Mouse (Mus musculus): ENCODE results near the gene Wscd1. TPM values are rescaled to one million over a fixed set of nuclear protein-coding genes. Genes with fewer than 3 reads are reported as not detected.

Gene Wscd1
- polyA plus RNA-seq, 1 experiment, result 45.4 TPM

DNA sequence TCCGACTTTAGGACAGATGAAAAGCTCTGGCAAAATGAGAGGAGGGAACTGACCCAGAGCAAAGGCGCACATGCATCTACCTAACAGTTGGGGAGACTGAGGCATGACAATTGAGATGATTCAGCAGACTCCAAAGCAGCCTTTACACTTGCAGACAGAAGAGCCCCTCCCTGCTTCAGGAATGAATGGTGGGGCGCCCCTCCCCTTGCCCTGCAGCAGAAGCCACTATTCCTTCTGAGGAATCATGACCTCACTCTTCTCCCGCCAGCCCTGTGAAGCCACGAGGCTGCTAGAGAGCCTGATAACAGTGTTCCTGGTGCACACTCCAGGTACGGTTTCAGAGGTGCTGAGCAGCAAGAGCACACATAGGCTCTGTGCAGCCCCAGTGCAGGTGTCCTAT, 15.6 kb downstream of the Wscd1 start:
- TF ChIP-seq POLR2A (IDR thresholded peaks at IDR 0.05; ENCODE audit: borderline replicate concordance, extremely low read depth, low read depth, low read length) (no peak), CTCF (IDR thresholded peaks at IDR 0.05; ENCODE audit: insufficient read depth, low read length) (no peak)
- WGBS, result 55% methylated on average over 6 of the region's 6 CpGs
- no peak overlapping the region for H3K4me3 ChIP-seq (replicated peaks; ENCODE audit: extremely low read depth, low read depth, low read length)
- H3K4me1 ChIP-seq (ENCODE audit: control insufficient read depth, insufficient read depth, low read length), result peaks cover 7% of the 10 kb centered on the region
- DNase-seq, result no peak

DNA sequence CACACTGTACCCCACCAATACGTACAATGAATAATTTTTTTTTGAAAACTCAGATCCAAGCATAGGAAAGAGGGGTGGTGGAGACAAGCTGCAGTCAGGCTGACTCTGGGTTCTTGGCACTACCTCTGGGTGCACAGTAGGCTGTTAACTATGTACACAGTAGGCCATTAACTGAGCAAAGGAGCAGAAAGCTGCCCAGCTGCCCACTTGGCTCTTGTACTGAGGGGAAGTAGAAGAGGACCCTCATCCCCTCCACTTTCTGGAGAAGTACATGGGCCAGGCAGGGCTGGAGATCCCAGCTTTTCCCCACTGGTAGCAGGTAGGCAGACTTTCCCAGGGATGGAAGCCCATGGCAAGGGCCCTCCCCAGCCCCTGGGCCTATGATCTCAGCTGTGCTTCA, 16.7 kb downstream of the Wscd1 start:
- 89% methylated on average over 1 of the region's 1 CpGs for WGBS
- TF ChIP-seq POLR2A (IDR thresholded peaks at IDR 0.05; ENCODE audit: borderline replicate concordance, extremely low read depth, low read depth, low read length) (no peak), CTCF (IDR thresholded peaks at IDR 0.05; ENCODE audit: insufficient read depth, low read length) (no peak)
- Histone ChIP-seq H3K4me3 (replicated peaks; ENCODE audit: extremely low read depth, low read depth, low read length) (no peak overlapping the region), H3K4me1 (ENCODE audit: control insufficient read depth, insufficient read depth, low read length) (peaks cover 2% of the 10 kb centered on the region)
- no peak for DNase-seq

DNA sequence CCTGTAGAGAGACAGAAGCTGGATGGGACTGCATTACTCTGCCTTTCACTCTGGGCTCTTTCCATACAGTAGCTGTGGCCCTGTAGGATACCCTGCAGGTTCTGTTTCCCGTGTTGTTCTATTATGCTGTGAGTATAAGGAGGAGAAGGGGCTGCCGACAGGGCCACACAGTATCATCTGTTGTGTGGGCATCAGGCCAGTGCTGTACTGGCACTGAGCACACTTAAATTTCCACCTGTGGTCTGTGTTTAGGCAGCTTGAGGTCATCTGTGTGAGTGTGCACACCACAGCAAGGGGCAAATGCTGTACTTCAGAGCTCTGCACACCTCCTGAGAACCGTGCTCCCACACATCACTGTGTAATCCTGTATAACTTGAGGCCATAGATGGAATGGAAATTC, 18.0 kb downstream of the Wscd1 start:
- WGBS, result 84% methylated on average over 3 of the region's 3 CpGs
- DNase-seq, result no peak
- peaks cover 10% of the 10 kb centered on the region for H3K4me1 ChIP-seq (ENCODE audit: control insufficient read depth, insufficient read depth, low read length)
- no peak overlapping the region for H3K4me3 ChIP-seq (replicated peaks; ENCODE audit: extremely low read depth, low read depth, low read length)
- TF ChIP-seq CTCF (IDR thresholded peaks at IDR 0.05; ENCODE audit: insufficient read depth, low read length), result no peak
- no peak for TF ChIP-seq POLR2A (IDR thresholded peaks at IDR 0.05; ENCODE audit: borderline replicate concordance, extremely low read depth, low read depth, low read length)

DNA sequence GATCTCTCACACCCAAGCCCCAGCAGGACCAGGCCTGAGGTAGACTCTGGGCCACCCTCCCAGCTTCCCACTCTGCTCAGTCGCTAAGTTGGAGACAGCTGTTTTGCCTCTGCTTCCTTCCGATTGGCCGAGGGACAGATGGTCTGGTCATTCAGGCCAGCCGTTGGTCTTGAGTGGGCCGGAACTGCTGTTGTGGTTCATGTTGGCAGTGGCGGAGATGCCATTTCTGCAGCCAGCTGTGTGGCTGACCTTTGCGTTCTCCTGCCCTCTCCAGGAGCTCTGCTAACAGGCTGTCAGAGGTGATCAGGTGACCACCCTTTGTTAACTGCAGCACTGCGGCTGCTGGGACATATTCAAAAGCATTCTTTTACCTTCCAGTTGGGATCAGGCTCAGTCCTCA, 20.0 kb downstream of the Wscd1 start:
- no peak overlapping the region for H3K4me3 ChIP-seq (replicated peaks; ENCODE audit: extremely low read depth, low read depth, low read length)
- TF ChIP-seq CTCF (IDR thresholded peaks at IDR 0.05; ENCODE audit: insufficient read depth, low read length) (no peak), POLR2A (IDR thresholded peaks at IDR 0.05; ENCODE audit: borderline replicate concordance, extremely low read depth, low read depth, low read length) (no peak)
- H3K4me1 ChIP-seq (ENCODE audit: control insufficient read depth, insufficient read depth, low read length), result peaks cover 21% of the 10 kb centered on the region
- WGBS, result 54% methylated on average over 8 of the region's 8 CpGs
- DNase-seq, result no peak

DNA sequence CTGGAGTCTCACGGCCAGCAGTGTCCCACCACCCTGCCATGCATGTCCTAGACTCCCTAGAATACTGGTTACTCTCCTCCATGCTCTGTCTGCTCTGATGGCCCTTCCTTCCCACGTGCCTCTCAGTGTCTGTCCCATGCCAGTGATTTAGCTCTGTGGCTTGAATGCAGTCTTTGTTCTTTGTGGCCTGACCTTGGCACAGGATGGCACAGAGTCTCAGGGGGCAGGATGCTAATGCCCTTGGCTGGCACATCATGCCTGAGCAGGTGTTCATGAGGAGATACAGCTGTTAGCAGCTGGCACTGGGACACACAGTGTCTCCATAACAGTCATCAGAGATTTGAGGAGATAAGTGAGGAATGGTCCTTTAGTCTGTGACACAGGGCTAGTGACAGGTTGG, 20.8 kb downstream of the Wscd1 start:
- 44% methylated on average over 2 of the region's 2 CpGs for WGBS
- no peak for DNase-seq
- Histone ChIP-seq H3K4me3 (replicated peaks; ENCODE audit: extremely low read depth, low read depth, low read length) (no peak overlapping the region), H3K4me1 (ENCODE audit: control insufficient read depth, insufficient read depth, low read length) (peaks cover 21% of the 10 kb centered on the region; the same call in 1 of the 2 replicates)
- no peak for TF ChIP-seq CTCF (IDR thresholded peaks at IDR 0.05; ENCODE audit: insufficient read depth, low read length)
- TF ChIP-seq POLR2A (IDR thresholded peaks at IDR 0.05; ENCODE audit: borderline replicate concordance, extremely low read depth, low read depth, low read length), result no peak

DNA sequence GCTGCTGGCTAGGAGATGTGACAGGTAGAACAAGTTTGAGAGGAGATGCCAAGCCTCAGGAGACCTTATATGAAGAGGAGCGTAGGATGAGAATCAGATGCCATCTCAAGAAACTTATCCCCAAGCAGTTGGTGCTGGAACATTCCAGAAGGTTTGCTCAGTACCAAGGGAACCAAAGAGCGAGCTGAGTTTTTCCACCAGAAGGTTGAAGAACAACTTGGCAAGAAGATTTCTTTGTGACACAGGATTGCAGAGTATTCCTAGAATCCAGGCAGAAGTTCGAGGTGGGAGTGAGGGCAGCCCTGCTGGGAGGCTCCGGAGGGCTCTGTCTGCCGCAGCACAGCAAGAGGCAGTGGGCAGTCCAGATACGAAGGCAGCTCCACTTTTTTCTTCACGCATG, 21.4 kb downstream of the Wscd1 start:
- DNase-seq, result no peak
- Histone ChIP-seq H3K4me3 (replicated peaks; ENCODE audit: extremely low read depth, low read depth, low read length) (no peak overlapping the region), H3K4me1 (ENCODE audit: control insufficient read depth, insufficient read depth, low read length) (peaks cover 21% of the 10 kb centered on the region; the same call in 1 of the 2 replicates)
- 80% methylated on average over 7 of the region's 7 CpGs for WGBS
- TF ChIP-seq POLR2A (IDR thresholded peaks at IDR 0.05; ENCODE audit: borderline replicate concordance, extremely low read depth, low read depth, low read length) (no peak), CTCF (IDR thresholded peaks at IDR 0.05; ENCODE audit: insufficient read depth, low read length) (no peak)

DNA sequence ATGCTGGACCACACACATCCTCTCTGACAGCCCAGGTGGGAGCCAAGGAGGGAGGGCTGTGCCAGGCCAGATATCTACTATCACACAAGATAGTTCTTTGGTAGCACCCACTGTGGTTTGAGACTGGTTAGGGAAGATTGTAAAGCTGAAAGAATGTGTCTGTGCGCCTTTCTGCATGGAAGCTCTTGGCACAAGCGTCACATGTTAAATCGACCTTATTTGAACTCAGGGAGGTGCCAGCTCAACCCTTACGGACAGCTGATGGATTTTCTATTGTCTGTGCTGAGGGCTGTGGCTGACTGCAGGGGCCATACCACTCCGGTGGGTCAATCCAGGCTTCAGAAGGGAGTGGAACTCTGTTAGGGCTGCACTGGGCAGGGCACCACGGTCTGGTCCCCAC, 22.3 kb downstream of the Wscd1 start:
- Histone ChIP-seq H3K4me1 (ENCODE audit: control insufficient read depth, insufficient read depth, low read length) (peaks cover 21% of the 10 kb centered on the region; the same call in 1 of the 2 replicates), H3K4me3 (replicated peaks; ENCODE audit: extremely low read depth, low read depth, low read length) (no peak overlapping the region)
- no peak for TF ChIP-seq POLR2A (IDR thresholded peaks at IDR 0.05; ENCODE audit: borderline replicate concordance, extremely low read depth, low read depth, low read length)
- no peak for TF ChIP-seq CTCF (IDR thresholded peaks at IDR 0.05; ENCODE audit: insufficient read depth, low read length)
- 38% methylated on average over 6 of the region's 6 CpGs for WGBS
- DNase-seq, result no peak

DNA sequence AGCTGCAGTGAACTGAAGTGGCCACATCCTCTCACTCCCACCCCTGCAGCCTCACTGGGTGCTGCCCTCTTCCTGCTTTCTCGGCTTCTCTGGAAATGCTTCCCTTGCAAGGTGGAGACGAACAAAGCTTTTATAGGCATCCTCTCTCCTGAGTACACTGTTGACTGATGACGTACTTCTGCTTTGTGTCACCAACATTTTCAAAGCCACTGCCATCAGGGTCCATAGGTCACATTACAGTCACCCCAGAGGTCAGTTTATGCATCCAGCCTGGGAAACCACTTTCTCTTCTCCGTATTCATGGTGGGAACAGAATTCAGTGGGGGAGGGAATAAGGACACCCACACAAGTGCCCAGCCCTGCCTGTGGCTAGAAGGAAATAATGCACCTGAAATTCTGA, 23.1 kb downstream of the Wscd1 start:
- Histone ChIP-seq H3K4me3 (replicated peaks; ENCODE audit: extremely low read depth, low read depth, low read length) (no peak overlapping the region), H3K4me1 (ENCODE audit: control insufficient read depth, insufficient read depth, low read length) (peaks cover 21% of the 10 kb centered on the region; the same call in 1 of the 2 replicates)
- no peak for TF ChIP-seq POLR2A (IDR thresholded peaks at IDR 0.05; ENCODE audit: borderline replicate concordance, extremely low read depth, low read depth, low read length)
- TF ChIP-seq CTCF (IDR thresholded peaks at IDR 0.05; ENCODE audit: insufficient read depth, low read length), result no peak
- 14% methylated on average over 4 of the region's 4 CpGs for WGBS
- DNase-seq, result no peak

DNA sequence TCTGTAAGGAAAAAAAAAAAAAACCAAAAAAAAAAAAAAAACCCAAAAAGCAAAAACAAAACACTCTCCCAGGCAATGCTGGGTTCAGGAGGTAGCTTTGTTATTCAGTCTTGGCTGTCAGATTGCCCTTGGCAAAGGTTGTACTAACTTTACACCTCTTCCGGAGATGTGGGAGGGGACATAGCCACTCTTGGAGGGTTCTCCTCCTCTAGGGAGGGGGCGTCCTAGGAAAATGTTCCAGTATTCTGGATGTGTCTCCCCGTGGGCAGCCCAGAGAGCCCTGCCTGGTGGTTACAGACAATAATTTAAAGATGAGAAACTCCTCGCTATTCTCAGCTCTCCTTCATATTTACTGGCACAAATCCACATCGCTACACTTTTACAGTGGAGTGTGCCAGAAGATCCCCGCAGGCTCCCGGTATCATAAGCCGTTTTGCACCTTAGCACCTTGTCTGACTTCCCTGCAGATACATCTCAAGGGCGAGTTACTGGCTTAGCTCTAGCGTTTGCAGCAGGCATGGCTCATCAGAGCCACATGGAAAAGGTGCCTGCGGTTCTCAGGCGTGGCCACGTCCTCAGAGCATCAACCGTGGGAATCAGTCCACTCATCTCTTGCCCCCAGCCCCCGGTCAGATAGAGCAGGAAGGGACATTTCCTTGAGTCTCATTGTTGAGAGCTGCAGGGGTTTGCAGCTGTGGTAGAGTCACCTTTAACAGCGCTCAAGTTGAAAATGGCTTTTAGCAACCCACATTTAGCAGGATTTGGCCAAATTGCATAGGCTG, 24.5 kb downstream of the Wscd1 start:
- no peak for DNase-seq
- H3K4me3 ChIP-seq (replicated peaks; ENCODE audit: extremely low read depth, low read depth, low read length), result no peak overlapping the region
- WGBS, result 13% methylated on average over 16 of the region's 16 CpGs
- TF ChIP-seq CTCF (IDR thresholded peaks at IDR 0.05; ENCODE audit: insufficient read depth, low read length) (no peak), POLR2A (IDR thresholded peaks at IDR 0.05; ENCODE audit: borderline replicate concordance, extremely low read depth, low read depth, low read length) (no peak)
- H3K4me1 ChIP-seq (ENCODE audit: control insufficient read depth, insufficient read depth, low read length), result peaks cover 21% of the 10 kb centered on the region; the same call in 1 of the 2 replicates

DNA sequence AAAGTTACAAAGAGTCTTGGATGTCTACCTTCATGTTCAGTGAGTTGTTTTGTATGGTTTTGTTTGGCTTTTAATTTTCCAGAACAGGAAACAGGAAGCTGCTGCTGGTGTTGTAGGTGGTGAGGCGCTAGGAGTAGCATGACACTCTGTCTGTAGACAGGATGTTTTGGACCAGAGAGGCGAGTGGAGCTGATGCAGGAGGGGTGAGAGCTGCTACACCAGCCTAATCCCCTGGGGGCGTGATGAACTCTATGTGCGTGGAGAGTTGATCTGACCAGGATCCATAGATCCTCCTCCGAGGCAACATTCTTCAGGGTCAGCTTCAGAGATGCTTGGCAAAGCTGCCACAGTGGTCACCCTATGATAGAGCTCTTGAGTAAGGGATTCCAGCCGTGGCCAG, 25.3 kb downstream of the Wscd1 start:
- TF ChIP-seq CTCF (IDR thresholded peaks at IDR 0.05; ENCODE audit: insufficient read depth, low read length) (no peak), POLR2A (IDR thresholded peaks at IDR 0.05; ENCODE audit: borderline replicate concordance, extremely low read depth, low read depth, low read length) (no peak)
- Histone ChIP-seq H3K4me1 (ENCODE audit: control insufficient read depth, insufficient read depth, low read length) (peaks cover 21% of the 10 kb centered on the region; the same call in 1 of the 2 replicates), H3K4me3 (replicated peaks; ENCODE audit: extremely low read depth, low read depth, low read length) (no peak overlapping the region)
- 33% methylated on average over 6 of the region's 6 CpGs for WGBS
- DNase-seq, result peak; percentile 12
